Mouse (Mus musculus) natural killer cell, adult 2 months (primary cell): Measurements from ENCODE around the gene Rab5a.

Experiments
- DNase-seq, 2 experiments: peaks; one replicate each; pipeline ENCODE4 v3.0.0; 2022; ENCODE audit warnings: low spot score in 2 of 2

Rab5a gene

GRCm38 (mm10) chr17:53543591-53544324 lies 64.7 kb downstream of the Rab5a start:
- no peak for DNase-seq

- DNase-seq: no peak
Measured at GRCm38 (mm10) chr17:53551306-53552299, 72.6 kb downstream of the Rab5a start.

- no peak for DNase-seq
Measured at GRCm38 (mm10) chr17:53554088-53554487, 75.1 kb downstream of the Rab5a start.

GRCm38 (mm10) chr17:53554813-53555212 lies 75.8 kb downstream of the Rab5a start:
- DNase-seq: no peak
